7 mouse cellular contexts compared by ENCODE assay signal in genomic region chr2:129879817-129880216, GRCm38 (mm10).
A peak's percentile ranks its signal among the peaks of the same experiment; 100 is the strongest.
DNase-seq lines count a peak whose midpoint lies in the region; ATAC-seq and TF ChIP-seq lines count a peak whose summit lies in the region.

No protein-coding gene starts in this region.

- H3K27ac ChIP-seq in ES-Bruce4 (ENCODE audit: insufficient read depth, low read length) = no peak overlapping the region

- H3K9me3 ChIP-seq in ES-Bruce4 (replicated peaks; ENCODE audit: control insufficient read depth, insufficient read depth, low read length, poor library complexity, severe bottlenecking) = no peaks in the 10 kb centered on the region

- no peaks in the 10 kb centered on the region for H3K4me1 ChIP-seq in ES-Bruce4 (ENCODE audit: control insufficient read depth, insufficient read depth, low read length)

- peak; percentile 55 for TF ChIP-seq CTCF in ES-Bruce4 (IDR thresholded peaks at IDR 0.05; ENCODE audit: low read depth, low read length)

- H3K9ac ChIP-seq in ES-Bruce4 (ENCODE audit: low read depth, poor library complexity, severe bottlenecking) = no peak overlapping the region

- TF ChIP-seq POLR2A in ES-Bruce4 (IDR thresholded peaks at IDR 0.05; ENCODE audit: insufficient read depth, low read length) = no peak

- H3K27me3 ChIP-seq in ES-Bruce4 (ENCODE audit: control insufficient read depth, insufficient read depth, low read length, poor library complexity, severe bottlenecking) = no peaks in the 10 kb centered on the region

- TF ChIP-seq EP300 in ES-Bruce4 (IDR thresholded peaks at IDR 0.05; ENCODE audit: insufficient read depth, low read depth, low read length) = no peak

- H3K36me3 ChIP-seq in ES-Bruce4 (ENCODE audit: control insufficient read depth, insufficient read depth, low read length, poor library complexity, severe bottlenecking) = no peaks in the 10 kb centered on the region

- ATAC-seq in common myeloid progenitor, adult 5-6 weeks (replicated peaks; ENCODE audit: low read depth, poor library complexity, severe bottlenecking) = peak; percentile 93
- ATAC-seq in granulocyte monocyte progenitor cell, adult 5-6 weeks (replicated peaks; ENCODE audit: poor library complexity, severe bottlenecking) = peak; percentile 74
- peak; percentile 91 for ATAC-seq in megakaryocyte, adult 5-6 weeks (ENCODE audit: poor library complexity, severe bottlenecking)

- peak; percentile 83 for DNase-seq in R1 (ENCODE audit: low read depth, low spot score)
- DNase-seq in layer of hippocampus, adult 9-10 months (ENCODE audit: low spot score) = peak; percentile 80
- DNase-seq in right cerebral cortex, postnatal 14 days = peak; percentile 68

- no peak overlapping the region for H3K4me3 ChIP-seq in ES-Bruce4 (ENCODE audit: low read depth, low read length)
